Mouse (Mus musculus) limb, embryonic 12.5 days (tissue): ENCODE measurements around the gene Olfr1252. TPM values are rescaled to one million over a fixed set of nuclear protein-coding genes. Genes with fewer than 3 reads are reported as not detected.

Source experiments
- ATAC-seq: fragments of 200-750 bp; cut with Nextera tagmentation; 2 replicates; pipeline ENCODE4 v1.8.0; 2017; ENCODE audit warnings: low read depth, moderate TSS enrichment; ENCODE audit not compliant: insufficient number of reproducible peaks, insufficient read depth, low FRiP score, low TSS enrichment
- H3K27ac ChIP-seq: fragments of 300-500 bp; sonication (generic); 2 replicates; pipeline ENCODE4 v1.5.1; 2016; ENCODE audit warnings: mild to moderate bottlenecking, moderate library complexity
- H3K27me3 ChIP-seq: fragments of 300-500 bp; sonication (generic); 2 replicates; pipeline ENCODE4 v1.6.1; 2016; ENCODE audit warnings: mild to moderate bottlenecking, moderate library complexity
- H3K36me3 ChIP-seq: fragments of 300-500 bp; sonication (generic); 2 replicates; pipeline ENCODE4 v1.6.1; 2016; ENCODE audit warnings: mild to moderate bottlenecking, moderate library complexity
- H3K4me1 ChIP-seq: fragments of 300-500 bp; sonication (generic); replicated peaks from 2 replicates; pipeline ENCODE4 v1.6.1; 2016
- H3K4me2 ChIP-seq: fragments of 300-500 bp; sonication (generic); 2 replicates; pipeline ENCODE4 v1.6.1; 2016; ENCODE audit warnings: mild to moderate bottlenecking, moderate library complexity
- H3K4me3 ChIP-seq: fragments of 300-500 bp; sonication (generic); replicated peaks from 2 replicates; pipeline ENCODE4 v1.5.1; 2016; ENCODE audit warnings: mild to moderate bottlenecking
- H3K9ac ChIP-seq: fragments of 300-500 bp; sonication (generic); replicated peaks from 2 replicates; pipeline ENCODE4 v1.6.1; 2016; ENCODE audit warnings: mild to moderate bottlenecking, moderate library complexity
- H3K9me3 ChIP-seq: fragments of 300-500 bp; sonication (generic); 2 replicates; pipeline ENCODE4 v1.6.1; 2016; ENCODE audit warnings: mild to moderate bottlenecking, moderate library complexity
- WGBS: fragments of 180-500 bp; shearing (Covaris S2); methylation state at CpG from one replicate; pipeline ENCODE4 v1.1.7; 2016; 5-methylcytosine and 5-hydroxymethylcytosine counted together
- polyA plus RNA-seq: library from polyadenylated mRNA; unstranded; fragments of >200 nt; fragmentation: Nextera tagmentation; extraction: Ambion mirVana; gene quantifications from 2 replicates; pipeline ENCODE4 v1.2.1, GENCODE M21; 2016

Olfr1252 gene
- not detected in 2 replicates for polyA plus RNA-seq

DNA sequence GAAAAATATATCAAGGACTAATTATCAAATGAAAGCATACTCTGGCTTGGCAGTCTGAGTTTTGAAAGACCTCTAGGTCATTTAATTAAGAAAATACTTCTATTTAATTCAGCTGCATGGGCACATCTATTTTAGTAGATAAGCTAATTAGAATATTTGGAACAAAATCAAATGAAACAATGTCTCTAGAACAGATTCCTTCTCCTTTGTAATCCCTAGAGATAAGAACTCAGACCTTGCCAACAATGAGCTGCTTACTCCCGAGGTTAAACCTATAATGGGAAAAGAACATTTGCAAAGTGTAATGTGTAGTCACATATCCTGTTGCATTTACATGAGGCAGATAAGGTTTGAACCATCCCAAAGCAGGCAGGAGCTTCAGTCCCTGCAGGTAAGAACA lies at the start of gene Olfr1252:
Olfr1252 (minus strand) TSS at position 101 of the 400 bp plus-strand sequence.
- Histone ChIP-seq H3K4me3 (no peak within 1 kb of the TSS), H3K9ac (no peak within 1 kb of the TSS), H3K27ac (no peak within 1 kb of the TSS), H3K4me2 (no peak within 1 kb of the TSS), H3K27me3 (no peaks in the 10 kb centered on the region), H3K36me3 (no peaks in the 10 kb centered on the region), H3K4me1 (no peaks in the 10 kb centered on the region), H3K9me3 (no peaks in the 10 kb centered on the region)
- 65% methylated on average over 1 of the region's 1 CpGs for WGBS
- no peak for ATAC-seq

DNA sequence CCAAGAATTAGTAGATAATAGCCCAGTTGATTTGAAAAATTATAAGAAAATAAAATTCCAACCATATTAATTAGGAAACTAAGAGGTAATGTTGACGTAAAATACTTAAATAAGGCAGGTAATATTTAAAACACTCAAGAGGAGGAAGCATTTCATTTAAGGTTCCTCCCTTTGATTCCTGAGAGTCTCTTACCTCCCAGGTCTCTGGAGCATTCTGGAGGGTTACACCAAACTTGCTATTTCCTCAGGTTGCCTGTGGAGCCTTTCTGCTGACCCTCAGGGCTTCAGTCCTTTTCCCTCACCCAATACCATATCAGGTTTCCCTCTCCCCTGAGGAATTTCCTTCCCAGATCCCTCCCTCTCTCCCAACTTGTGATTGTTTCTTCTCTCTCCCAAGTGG lies 32.2 kb upstream of the Olfr1252 start, which contains the start of gene Olfr1253:
Olfr1253 (minus strand) TSS at position 101 of the 400 bp plus-strand sequence.
- whole genome bisulfite sequencing = 93% methylated on average over 1 of the region's 1 CpGs
- Histone ChIP-seq H3K36me3 (no peaks in the 10 kb centered on the region), H3K4me3 (no peak within 1 kb of the TSS), H3K4me2 (no peak within 1 kb of the TSS), H3K27ac (no peak within 1 kb of the TSS), H3K9ac (no peak within 1 kb of the TSS), H3K27me3 (no peaks in the 10 kb centered on the region), H3K4me1 (no peaks in the 10 kb centered on the region), H3K9me3 (no peaks in the 10 kb centered on the region)
- ATAC-seq = no peak

DNA sequence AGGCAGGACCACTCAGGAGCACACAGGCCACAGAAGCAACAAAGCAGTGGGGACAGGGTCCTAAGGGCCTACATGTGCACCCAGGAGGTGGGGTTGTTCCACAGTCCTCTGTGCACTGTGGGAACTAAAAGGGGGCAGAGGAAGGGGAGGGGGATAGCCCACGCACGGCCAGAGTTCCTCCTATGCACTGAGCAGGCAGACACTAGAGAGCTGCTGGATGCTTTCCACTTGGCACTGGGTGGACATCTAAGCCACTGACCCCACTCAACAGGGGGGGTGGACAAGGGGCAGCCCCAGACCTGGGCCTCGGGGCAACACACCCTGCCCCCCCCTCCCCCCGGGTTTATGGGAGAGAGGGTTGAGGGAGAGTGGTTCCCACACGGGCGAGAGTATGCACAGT lies 32.8 kb downstream of the Olfr1252 start:
- 92% methylated on average over 6 of the region's 6 CpGs for WGBS

DNA sequence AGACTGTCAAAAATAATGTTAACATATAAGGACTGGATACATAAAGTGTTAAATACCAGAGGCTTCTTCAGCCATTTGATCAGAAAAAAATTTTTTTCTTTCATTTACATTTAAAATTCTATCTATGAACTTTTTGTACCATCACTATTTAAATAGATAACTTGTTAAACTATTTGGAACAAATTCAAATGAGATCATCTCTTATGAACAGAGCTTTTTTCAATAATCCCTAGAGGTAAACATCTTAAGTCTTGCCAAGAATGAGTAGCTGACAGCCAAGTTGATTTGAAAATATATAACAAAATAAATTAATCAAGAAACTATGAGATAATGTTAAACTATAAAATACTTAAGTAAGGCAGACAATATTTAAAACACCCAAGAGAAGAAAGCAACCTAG lies 53.0 kb downstream of the Olfr1252 start, which contains the start of gene Olfr1251:
Olfr1251 (minus strand) TSS at position 101 of the 400 bp plus-strand sequence.
- Histone ChIP-seq H3K27me3 (no peaks in the 10 kb centered on the region), H3K4me2 (no peak within 1 kb of the TSS), H3K9me3 (no peaks in the 10 kb centered on the region), H3K27ac (no peak within 1 kb of the TSS), H3K4me3 (no peak within 1 kb of the TSS), H3K4me1 (no peaks in the 10 kb centered on the region), H3K36me3 (no peaks in the 10 kb centered on the region), H3K9ac (no peak within 1 kb of the TSS)
- ATAC-seq = no peak

More for the DNA sequence above, 32.8 kb downstream of the Olfr1252 start:
- Histone ChIP-seq H3K4me3 (no peak overlapping the region), H3K36me3 (no peaks in the 10 kb centered on the region), H3K9ac (no peak overlapping the region), H3K27ac (no peak overlapping the region), H3K4me1 (no peaks in the 10 kb centered on the region), H3K27me3 (no peaks in the 10 kb centered on the region), H3K4me2 (no peak overlapping the region), H3K9me3 (no peaks in the 10 kb centered on the region)
- ATAC-seq = no peak

Other genes with a start within 250 kb of the Olfr1252 start
- gene Olfr1241, start 237.9 kb downstream of the Olfr1252 start, polyA plus RNA-seq = not detected in 2 replicates
- not detected in 2 replicates for gene Olfr1242, start 226.7 kb downstream of the Olfr1252 start, polyA plus RNA-seq
- gene Olfr1243, start 193.5 kb downstream of the Olfr1252 start, polyA plus RNA-seq = not detected in 2 replicates
- gene Olfr1245, start 146.6 kb downstream of the Olfr1252 start, polyA plus RNA-seq = not detected in 2 replicates
- gene Olfr1246, start 131.9 kb downstream of the Olfr1252 start, polyA plus RNA-seq = not detected in 2 replicates
- gene Olfr1247, start 110.9 kb downstream of the Olfr1252 start, polyA plus RNA-seq = not detected in 2 replicates
- not detected in 2 replicates for gene Olfr1248, start 106.8 kb downstream of the Olfr1252 start, polyA plus RNA-seq
- gene Olfr1249, start 90.0 kb downstream of the Olfr1252 start, polyA plus RNA-seq = not detected in 2 replicates
- not detected in 2 replicates for gene Olfr1250, start 63.5 kb downstream of the Olfr1252 start, polyA plus RNA-seq
- gene Olfr1251, start 53.1 kb downstream of the Olfr1252 start, polyA plus RNA-seq = not detected in 2 replicates
- gene Olfr1253, start 32.1 kb upstream of the Olfr1252 start, polyA plus RNA-seq = not detected in 2 replicates
- not detected in 2 replicates for gene Olfr1254, start 68.6 kb upstream of the Olfr1252 start, polyA plus RNA-seq
- not detected in 2 replicates for gene Olfr1255, start 87.0 kb upstream of the Olfr1252 start, polyA plus RNA-seq
- gene Olfr1256, start 116.5 kb upstream of the Olfr1252 start, polyA plus RNA-seq = not detected in 2 replicates
- not detected in 2 replicates for gene Olfr48, start 123.2 kb upstream of the Olfr1252 start, polyA plus RNA-seq
- not detected in 2 replicates for gene Olfr1257, start 153.4 kb upstream of the Olfr1252 start, polyA plus RNA-seq
- gene Olfr1258, start 202.3 kb upstream of the Olfr1252 start, polyA plus RNA-seq = not detected in 2 replicates
- gene Olfr1259, start 223.7 kb upstream of the Olfr1252 start, polyA plus RNA-seq = not detected in 2 replicates
- gene Olfr1260, start 249.3 kb upstream of the Olfr1252 start, polyA plus RNA-seq = not detected in 2 replicates